Mouse (Mus musculus) fat pad, adult 2 months (tissue): ENCODE results near the gene Spata17.

ENCODE experiments used
- DNase-seq: peaks from one replicate; pipeline ENCODE4 v3.0.0-alpha.2; 2011; ENCODE audit warnings: low read depth, low spot score; ENCODE audit errors: extremely low read depth

The Spata17 gene

GRCm38 (mm10) chr1:187215181-187216116 lies at the start of gene Spata17, which contains the start of gene Gpatch2:
Spata17 (minus strand) TSS chr1:187215465.
Gpatch2 (plus strand) TSS chr1:187215508.
- DNase-seq = no peak

GRCm38 (mm10) chr1:187258756-187259155 lies 43.5 kb upstream of the Spata17 start:
- DNase-seq = no peak

- no peak for DNase-seq
These were observed 35.5 kb upstream of the Spata17 start for GRCm38 (mm10) chr1:187250741-187251262.

GRCm38 (mm10) chr1:187244734-187245133 lies 29.5 kb upstream of the Spata17 start:
- DNase-seq = no peak

GRCm38 (mm10) chr1:187241329-187241728 lies 26.1 kb upstream of the Spata17 start:
- DNase-seq = no peak

GRCm38 (mm10) chr1:187240304-187240703 lies 25.0 kb upstream of the Spata17 start:
- DNase-seq = no peak

- DNase-seq = no peak
These were observed 22.8 kb upstream of the Spata17 start for GRCm38 (mm10) chr1:187238061-187238460.

DNA sequence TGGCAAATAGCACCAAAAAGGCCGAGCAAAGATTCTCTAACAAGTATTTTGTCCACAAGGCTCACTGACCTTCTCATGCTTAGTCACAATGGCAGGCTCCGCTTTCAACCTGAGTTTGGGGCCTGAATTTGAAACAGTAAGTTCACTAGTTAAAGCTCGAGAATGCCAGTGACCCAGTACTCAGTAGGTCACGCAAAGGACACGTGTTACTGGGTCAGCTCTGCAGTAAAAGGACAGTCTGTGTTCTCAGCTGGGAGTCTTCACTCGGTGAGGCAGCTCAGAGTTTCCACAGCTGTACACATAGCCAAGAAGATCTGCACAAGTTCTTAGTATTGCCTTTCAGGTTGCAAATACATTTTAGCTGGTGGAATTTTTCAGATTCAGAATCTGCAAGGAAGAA lies 21.0 kb upstream of the Spata17 start:
- DNase-seq = no peak

- no peak for DNase-seq
These were observed 19.9 kb upstream of the Spata17 start for GRCm38 (mm10) chr1:187235161-187235560.

- DNase-seq = no peak
These were observed 17.8 kb upstream of the Spata17 start for GRCm38 (mm10) chr1:187232996-187233615.

GRCm38 (mm10) chr1:187232196-187232955 lies 17.1 kb upstream of the Spata17 start:
- no peak for DNase-seq

GRCm38 (mm10) chr1:187230255-187230654 lies 15.0 kb upstream of the Spata17 start:
- DNase-seq = no peak

- DNase-seq = no peak
These were observed 13.3 kb upstream of the Spata17 start for GRCm38 (mm10) chr1:187228414-187229146.

GRCm38 (mm10) chr1:187226328-187227025 lies 11.2 kb upstream of the Spata17 start:
- DNase-seq = no peak

DNA sequence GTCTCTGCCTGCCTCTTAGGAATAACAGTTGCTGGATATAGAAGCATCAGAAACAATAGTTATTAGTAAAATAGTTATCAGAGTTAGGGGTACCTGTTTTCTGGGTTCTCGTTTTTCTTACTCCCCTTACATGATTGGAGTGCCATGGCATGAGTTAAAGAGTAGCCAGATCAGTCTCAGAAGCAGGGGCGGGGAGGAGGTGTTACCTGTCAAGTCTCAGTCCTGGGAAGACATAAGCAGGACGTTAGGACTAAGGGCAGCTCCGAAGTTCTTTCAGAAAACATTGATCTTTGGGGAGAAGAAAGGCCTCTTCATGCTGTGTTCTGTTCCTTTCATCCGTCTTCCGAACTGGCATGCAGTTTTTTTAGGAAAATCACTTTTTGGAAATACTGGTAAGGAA lies 5.5 kb upstream of the Spata17 start:
- no peak for DNase-seq

GRCm38 (mm10) chr1:187216620-187217410 lies 1.6 kb upstream of the Spata17 start:
- no peak for DNase-seq

DNA sequence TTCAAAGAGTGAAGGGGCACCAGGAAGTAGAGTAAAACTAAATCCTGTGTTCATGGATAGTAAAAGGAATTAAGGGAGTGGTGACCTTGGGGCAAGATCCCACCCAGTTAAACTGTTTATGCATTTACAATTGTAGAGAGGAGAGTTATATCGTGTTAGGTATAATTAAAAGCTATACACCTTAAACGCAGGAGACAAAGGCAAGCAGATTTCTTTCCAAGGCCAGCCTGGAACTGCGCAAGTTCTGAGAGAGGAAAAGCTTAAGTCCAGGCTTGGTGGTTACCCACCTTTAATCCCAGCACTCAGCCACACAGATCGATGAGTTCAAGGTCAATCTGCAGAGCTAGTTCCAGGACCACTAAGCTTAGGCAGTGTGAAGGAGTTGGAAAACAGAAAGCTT lies 4.5 kb downstream of the Spata17 start:
- DNase-seq = no peak

DNA sequence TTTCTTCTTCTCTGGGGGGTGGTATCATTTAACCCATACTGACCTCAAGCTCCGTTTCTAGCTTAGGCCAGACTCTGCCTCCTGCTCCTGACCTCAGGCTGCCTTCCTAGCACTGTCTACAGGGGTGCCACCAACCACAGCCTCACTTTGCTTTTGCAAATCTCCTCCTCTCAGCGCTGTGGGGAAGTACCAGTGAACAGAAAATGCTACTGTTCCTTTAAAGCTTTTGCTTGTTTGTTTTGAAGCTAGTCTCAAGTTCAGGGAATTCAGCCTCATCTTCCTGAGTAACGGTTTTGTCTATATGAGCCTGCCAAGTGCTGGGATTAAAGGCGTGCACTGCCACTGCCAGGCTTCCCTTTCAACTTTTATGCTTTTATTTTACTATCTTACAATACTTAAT lies 5.8 kb downstream of the Spata17 start:
- DNase-seq = no peak

- no peak for DNase-seq
These were observed 9.8 kb downstream of the Spata17 start for GRCm38 (mm10) chr1:187205506-187205905.
